Mouse (Mus musculus) adrenal gland, postnatal 4 days (tissue): ENCODE data around the gene Decr2. TPM values are rescaled to one million over a fixed set of nuclear protein-coding genes. Genes with fewer than 3 reads are reported as not detected.
A peak's percentile ranks its signal among the peaks of the same experiment; 100 is the strongest.
"Not testable (repeated sequence)": the region's sequence is repeated elsewhere in the genome, so short reads cannot be mapped to it uniquely, and the experiment has no call there.

Experiments used
- DNase-seq, 2 experiments: peaks; one replicate each; pipeline ENCODE4 v3.0.0; 2021 to 2022; ENCODE audit warnings: low spot score in 2 of 2, mixed read lengths in 2 of 2
- total RNA-seq, 2 experiments: library from RNA; stranded (reverse); gene quantifications; 2 replicates each; pipeline ENCODE4 v1.2.3; 2021

The Decr2 gene
- total RNA-seq, 2 experiments from 2014 or later: 22.7 to 33.3 TPM

DNA sequence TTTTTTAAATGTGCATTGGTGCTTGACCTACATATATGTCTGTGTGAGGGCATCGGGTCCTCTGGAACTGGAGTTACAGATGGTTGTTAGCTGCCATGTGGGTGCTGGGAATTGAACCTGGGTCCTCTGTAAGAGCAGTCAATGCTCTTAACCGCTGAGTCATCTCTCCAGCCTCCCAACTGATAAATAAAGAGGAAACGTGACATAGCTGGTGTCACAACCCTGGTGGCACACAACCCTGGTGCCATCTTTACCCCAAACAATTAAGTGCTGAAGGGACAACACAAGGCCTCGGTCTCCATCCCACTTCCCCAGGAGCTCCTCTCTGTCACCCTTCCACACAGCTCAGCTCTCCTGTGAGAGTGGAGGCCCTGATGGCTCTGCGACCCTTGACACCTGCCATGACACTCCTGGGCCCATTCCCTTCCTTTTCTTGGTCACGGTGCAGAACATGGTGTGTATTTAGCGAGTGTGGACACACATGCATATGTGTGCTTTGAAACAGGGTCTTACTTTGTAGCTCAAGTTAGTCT lies 23.6 kb downstream of the Decr2 start:
- no peak for DNase-seq

DNA sequence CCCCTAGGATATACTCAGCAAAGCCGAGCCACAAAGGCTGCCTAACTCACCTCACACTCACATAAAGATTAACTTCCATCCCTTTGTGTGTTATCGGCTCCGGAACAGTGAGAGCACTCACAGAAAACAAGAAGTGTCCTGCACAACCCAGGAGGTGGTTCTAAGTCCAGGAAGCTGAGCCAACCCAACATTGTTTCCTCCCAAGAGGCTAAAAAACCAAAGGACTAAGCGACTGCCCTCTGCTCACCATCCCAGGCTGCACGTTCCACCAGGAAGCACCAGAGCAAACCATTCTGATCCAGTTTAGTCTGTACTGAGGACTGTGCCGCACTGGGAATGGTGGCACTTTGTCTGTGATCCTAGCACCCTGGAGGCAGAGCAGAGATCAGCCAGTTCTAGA lies 25.2 kb downstream of the Decr2 start:
- no peak for DNase-seq

- no peak for DNase-seq
Observed at GRCm38 (mm10) chr17:26057787-26058567, 32.2 kb downstream of the Decr2 start.

DNA sequence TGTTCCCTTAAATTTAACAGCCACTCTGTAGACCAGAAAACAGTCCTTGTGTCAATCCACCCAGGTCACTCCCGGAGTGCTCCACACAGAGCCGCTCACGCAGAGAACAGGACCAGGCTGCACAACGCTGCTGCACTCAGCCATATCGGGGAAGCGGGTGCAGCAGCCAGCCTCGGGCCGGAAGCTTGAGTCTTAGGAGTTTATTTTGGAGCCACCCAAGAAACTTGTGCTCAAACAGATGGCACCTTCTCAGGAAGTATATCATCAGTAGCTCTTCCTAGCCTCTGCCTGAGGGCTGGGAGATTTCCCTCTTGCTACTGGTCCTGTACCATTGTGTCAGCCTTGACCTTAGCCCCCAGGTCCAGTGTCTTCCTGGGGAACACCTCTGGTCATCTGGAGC lies 32.9 kb downstream of the Decr2 start:
- DNase-seq: no peak

DNA sequence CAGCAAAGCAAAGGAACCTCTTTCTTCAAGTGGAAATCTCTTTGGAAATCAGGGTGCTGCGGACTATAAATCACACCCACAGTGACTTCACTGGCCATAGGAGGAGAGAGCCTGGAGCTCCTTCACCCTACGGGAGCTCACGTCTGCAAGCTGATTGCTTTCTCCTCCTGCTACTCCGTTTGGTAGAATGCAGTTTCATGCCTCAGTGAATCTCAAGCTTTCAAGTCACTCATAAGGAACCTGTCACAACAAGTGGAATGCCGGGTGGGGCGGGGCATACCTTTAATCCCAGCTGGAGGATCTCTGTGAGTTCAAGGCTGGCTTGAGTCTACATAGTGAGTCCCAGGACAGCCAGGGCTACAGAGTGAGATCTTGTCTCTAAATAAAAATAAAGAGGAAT lies 35.0 kb downstream of the Decr2 start:
- no peak for DNase-seq

- DNase-seq: no peak
Observed at GRCm38 (mm10) chr17:26054133-26054845, 35.8 kb downstream of the Decr2 start.

DNA sequence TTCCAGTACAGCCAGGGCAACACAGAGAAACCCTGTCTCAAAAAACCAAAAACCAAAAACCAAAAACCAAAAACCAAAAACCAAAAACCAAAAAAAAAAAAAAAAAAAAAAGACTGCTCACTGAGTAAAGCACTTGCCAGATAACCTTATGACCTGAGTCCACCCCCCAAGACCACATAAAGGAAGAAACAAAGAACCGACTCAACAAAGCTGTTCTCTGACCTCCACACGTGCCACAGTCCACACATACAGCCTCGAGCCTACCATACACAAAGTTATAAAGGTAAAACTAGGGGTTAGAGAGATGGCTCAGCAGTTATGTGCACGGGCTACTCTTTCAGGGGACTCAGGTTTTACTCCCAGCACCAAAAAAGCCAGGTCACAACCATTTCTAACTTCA lies 37.4 kb downstream of the Decr2 start:
- no peak for DNase-seq

DNA sequence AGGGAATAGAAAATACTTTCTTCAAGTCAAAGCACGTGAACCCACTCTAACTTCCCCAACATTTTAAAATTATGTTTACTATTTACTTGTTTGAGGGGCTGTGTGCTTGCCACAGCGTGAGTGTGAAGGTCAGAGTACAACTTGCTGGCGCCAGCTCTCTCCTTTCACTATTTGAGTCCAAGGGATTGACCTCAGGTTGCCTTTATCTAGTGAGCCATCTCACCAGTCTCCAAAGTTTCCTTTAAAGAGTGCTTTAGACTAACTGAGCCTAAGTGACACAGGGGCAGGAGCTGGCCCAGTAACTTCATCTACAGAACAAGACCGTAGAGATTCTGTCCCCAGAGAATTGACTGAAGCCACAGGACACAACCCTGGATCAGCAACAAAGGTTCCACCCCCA lies 38.1 kb downstream of the Decr2 start:
- DNase-seq: no peak

DNA sequence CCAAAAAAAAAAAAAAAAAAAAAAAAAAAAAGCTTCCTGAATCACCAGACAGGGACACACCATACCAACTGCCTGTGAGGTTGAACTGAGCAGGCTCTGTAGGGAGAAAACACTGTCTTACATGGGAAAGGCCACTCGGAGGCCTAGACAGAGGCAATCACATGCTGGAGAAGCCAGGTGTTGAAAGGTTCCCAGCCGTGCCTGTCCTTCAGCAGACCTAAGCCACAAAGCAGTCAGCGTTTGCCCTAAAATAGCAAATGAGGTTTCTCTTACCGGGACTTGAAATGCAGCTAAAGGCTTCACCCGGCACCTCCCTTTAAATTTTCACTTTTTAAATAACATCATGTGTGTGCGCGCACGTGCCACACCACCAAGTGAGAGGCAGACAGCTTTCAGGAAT lies 42.0 kb downstream of the Decr2 start:
- DNase-seq: no peak

GRCm38 (mm10) chr17:26046253-26046997 lies 43.7 kb downstream of the Decr2 start:
- DNase-seq: no peak

- DNase-seq: no peak
Observed at GRCm38 (mm10) chr17:26045285-26045684, 44.9 kb downstream of the Decr2 start.

DNA sequence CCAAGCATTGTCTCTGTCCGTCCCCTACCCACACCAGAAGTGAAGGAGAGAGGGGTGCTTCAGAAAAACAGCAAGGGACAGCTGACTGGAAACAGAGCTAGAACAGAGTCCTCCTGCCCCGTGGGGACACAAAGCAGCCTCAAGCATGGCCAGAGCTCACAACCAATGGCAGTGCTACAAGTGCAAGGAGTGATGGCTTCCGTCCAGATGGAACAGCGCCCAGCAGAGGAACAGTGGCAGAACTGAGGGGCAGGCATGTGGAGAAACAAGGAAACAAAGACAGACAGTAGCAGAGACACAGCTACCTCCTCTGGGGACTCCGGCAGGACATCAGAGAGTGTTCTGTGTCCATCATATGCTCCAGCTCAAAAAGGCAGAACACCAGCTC lies 46.9 kb downstream of the Decr2 start:
- peak; percentile 20 to 28 for DNase-seq

GRCm38 (mm10) chr17:26042599-26043248 lies 47.4 kb downstream of the Decr2 start:
- DNase-seq: no peak

DNA sequence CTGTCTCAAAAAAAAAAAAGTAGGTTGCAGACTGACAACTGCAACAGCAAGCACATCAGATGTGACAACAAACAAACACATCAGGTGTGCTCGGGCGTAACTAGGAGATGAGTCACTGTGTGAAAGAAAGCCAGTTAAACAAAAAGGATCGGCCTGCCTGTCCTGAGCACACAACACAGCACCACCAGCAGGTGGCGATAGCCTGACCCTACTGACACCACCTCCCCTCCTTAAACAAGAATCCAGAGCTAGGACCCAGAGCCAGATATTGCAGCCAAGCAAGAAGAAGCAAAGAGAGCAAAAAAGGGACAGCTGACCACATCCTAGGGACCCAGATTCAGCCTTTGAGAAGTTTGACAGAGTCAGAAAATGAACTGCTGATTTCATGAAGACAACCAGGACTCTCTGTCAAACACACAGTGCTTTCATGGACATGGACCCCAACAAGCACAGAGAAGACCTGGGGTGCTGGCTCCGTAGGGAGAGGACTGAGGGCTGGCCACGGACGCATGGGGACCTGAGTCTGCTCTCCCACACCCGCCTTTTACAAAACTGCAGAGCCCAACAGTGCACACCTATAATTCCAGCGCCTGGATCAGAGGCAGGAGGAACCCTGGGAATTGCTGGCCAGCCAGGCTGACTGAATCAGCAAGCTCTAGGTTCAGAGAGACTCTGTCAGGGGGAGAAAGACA lies 48.9 kb downstream of the Decr2 start:
- peak; percentile 14 to 19 for DNase-seq

GRCm38 (mm10) chr17:26040711-26041110 lies 49.4 kb downstream of the Decr2 start:
- DNase-seq: not testable (repeated sequence)

GRCm38 (mm10) chr17:26032037-26032436 lies 58.1 kb downstream of the Decr2 start:
- DNase-seq: no peak

DNA sequence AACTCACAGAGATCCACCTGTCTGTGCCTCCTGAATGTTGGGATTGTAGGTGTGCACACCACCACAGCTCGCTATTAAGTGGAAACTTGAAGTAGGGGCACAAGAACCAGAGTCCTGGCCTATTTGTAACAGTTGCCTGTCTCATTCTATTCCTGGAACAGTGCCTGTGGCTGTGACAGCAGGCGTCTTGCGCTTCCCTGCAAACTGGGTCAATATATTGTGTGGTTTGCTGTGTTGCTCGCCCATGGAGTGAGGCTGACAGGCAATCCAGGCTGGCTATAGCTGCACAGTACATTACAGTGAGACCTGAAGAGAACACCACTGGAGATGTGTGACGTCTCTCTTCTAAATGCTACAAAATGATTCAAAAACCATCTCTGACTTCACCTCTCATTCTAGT lies 58.6 kb downstream of the Decr2 start:
- no peak for DNase-seq
